Mouse (Mus musculus): ENCODE data around the gene Polr2a. TPM values are rescaled to one million over a fixed set of nuclear protein-coding genes. Genes with fewer than 3 reads are reported as not detected.

Gene Polr2a
- polyA plus RNA-seq, 1 experiment from 2014 or later = 15.3 TPM

- DNase-seq (ENCODE audit: low spot score) (peak; percentile 44), ATAC-seq (0 out of 2 replicates have a peak, but pooled peaks have one; percentile 12)
- Histone ChIP-seq H3K9ac (replicated peaks; ENCODE audit: low read depth) (peak overlapping the region; percentile 99), H3K4me3 (ENCODE audit: low read depth, low read length) (peak overlapping the region; percentile 97), H3K4me1 (ENCODE audit: insufficient read depth, low read depth, low read length) (peaks cover 13% of the 10 kb centered on the region; the same call in 1 of the 2 replicates), H3K4me2 (replicated peaks; ENCODE audit: low read depth, low read length) (peak overlapping the region; percentile 57), H3K27me3 (replicated peaks; ENCODE audit: insufficient read depth, low read length) (no peaks in the 10 kb centered on the region), H3K27ac (ENCODE audit: low read length) (peak overlapping the region; percentile 99), H3K36me3 (ENCODE audit: insufficient read depth, low read length) (no peaks in the 10 kb centered on the region), H3K9me3 (ENCODE audit: low read length) (no peaks in the 10 kb centered on the region)
- WGBS = 42% methylated on average over 13 of the region's 13 CpGs
- TF ChIP-seq CTCF (IDR thresholded peaks at IDR 0.05) (no peak), EP300 (IDR thresholded peaks at IDR 0.05) (no peak; the same call in 1 of the 2 replicates)
Observed at GRCm38 (mm10) chr11:69766872-69767624, 8.6 kb upstream of the Polr2a start.

DNA sequence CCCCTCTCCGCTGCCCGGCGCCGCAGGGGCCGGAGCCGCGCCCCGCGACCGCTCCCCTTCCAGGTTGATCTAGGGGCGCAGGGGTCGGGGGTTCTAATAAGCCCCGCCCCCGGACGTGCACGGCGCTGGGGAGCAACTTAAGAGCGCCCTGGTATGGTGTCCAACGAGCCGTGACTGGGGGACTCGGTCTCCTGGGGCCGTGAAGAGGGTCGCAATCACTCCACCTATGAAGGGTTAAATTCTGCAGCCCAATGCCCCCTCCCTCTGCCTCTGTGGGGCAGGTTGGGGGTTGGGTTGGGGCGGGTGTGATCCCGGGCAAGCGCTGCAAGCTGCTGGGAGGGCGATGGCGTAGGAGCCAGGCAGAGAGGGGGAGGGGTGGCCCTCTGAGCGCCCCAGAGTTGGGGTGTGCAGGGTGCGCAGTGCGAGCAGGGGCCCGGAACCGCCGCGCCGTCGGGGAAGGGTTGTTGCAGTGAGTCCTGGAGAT, 7.7 kb upstream of the Polr2a start:
- H3K4me2 ChIP-seq (replicated peaks; ENCODE audit: low read depth, low read length) = peak overlapping the region; percentile 57
- WGBS = 1% methylated on average over 21 of the region's 37 CpGs
- peaks cover 13% of the 10 kb centered on the region; the same call in 1 of the 2 replicates for H3K4me1 ChIP-seq (ENCODE audit: insufficient read depth, low read depth, low read length)
- TF ChIP-seq CTCF (IDR thresholded peaks at IDR 0.05) (peak; percentile 20; the same call in 1 of the 2 replicates), EP300 (IDR thresholded peaks at IDR 0.05) (no peak)
- no peaks in the 10 kb centered on the region for H3K9me3 ChIP-seq (ENCODE audit: low read length)
- ATAC-seq (peak; percentile 87), DNase-seq (ENCODE audit: low spot score) (peak; percentile 87)
- no peaks in the 10 kb centered on the region for H3K27me3 ChIP-seq (replicated peaks; ENCODE audit: insufficient read depth, low read length)
- H3K36me3 ChIP-seq (ENCODE audit: insufficient read depth, low read length) = no peaks in the 10 kb centered on the region
- peak overlapping the region; percentile 99 for H3K9ac ChIP-seq (replicated peaks; ENCODE audit: low read depth)
- peak overlapping the region; percentile 97 for H3K4me3 ChIP-seq (ENCODE audit: low read depth, low read length)
- H3K27ac ChIP-seq (ENCODE audit: low read length) = peak overlapping the region; percentile 99

GRCm38 (mm10) chr11:69765221-69766125, 7.0 kb upstream of the Polr2a start, which contains the start of gene Zbtb4:
Gene Zbtb4, plus strand, starts transcription at chr11:69765912.
- Histone ChIP-seq H3K27me3 (replicated peaks; ENCODE audit: insufficient read depth, low read length) (no peaks in the 10 kb centered on the region), H3K4me1 (ENCODE audit: insufficient read depth, low read depth, low read length) (peaks cover 13% of the 10 kb centered on the region; the same call in 1 of the 2 replicates), H3K27ac (ENCODE audit: low read length) (peak within 1 kb of the TSS; percentile 99), H3K9ac (replicated peaks; ENCODE audit: low read depth) (peak within 1 kb of the TSS; percentile 99), H3K36me3 (ENCODE audit: insufficient read depth, low read length) (no peaks in the 10 kb centered on the region), H3K9me3 (ENCODE audit: low read length) (no peaks in the 10 kb centered on the region), H3K4me2 (replicated peaks; ENCODE audit: low read depth, low read length) (peak within 1 kb of the TSS; percentile 57), H3K4me3 (ENCODE audit: low read depth, low read length) (peak within 1 kb of the TSS; percentile 97)
- DNase-seq (ENCODE audit: low spot score) (peak; percentile 56), ATAC-seq (peak; percentile 75)
- WGBS = 26% methylated on average over 23 of the region's 55 CpGs
- TF ChIP-seq CTCF (IDR thresholded peaks at IDR 0.05) = no peak
- TF ChIP-seq EP300 (IDR thresholded peaks at IDR 0.05) = no peak

GRCm38 (mm10) chr11:69763551-69763950, 5.1 kb upstream of the Polr2a start:
- Histone ChIP-seq H3K36me3 (ENCODE audit: insufficient read depth, low read length) (no peaks in the 10 kb centered on the region), H3K9me3 (ENCODE audit: low read length) (no peaks in the 10 kb centered on the region), H3K4me2 (replicated peaks; ENCODE audit: low read depth, low read length) (no peak overlapping the region), H3K4me1 (ENCODE audit: insufficient read depth, low read depth, low read length) (peaks cover 16% of the 10 kb centered on the region; the same call in 1 of the 2 replicates), H3K27me3 (replicated peaks; ENCODE audit: insufficient read depth, low read length) (no peaks in the 10 kb centered on the region), H3K4me3 (ENCODE audit: low read depth, low read length) (no peak overlapping the region), H3K9ac (replicated peaks; ENCODE audit: low read depth) (no peak overlapping the region), H3K27ac (ENCODE audit: low read length) (no peak overlapping the region)
- TF ChIP-seq CTCF (IDR thresholded peaks at IDR 0.05) = peak; percentile 55
- TF ChIP-seq EP300 (IDR thresholded peaks at IDR 0.05) = no peak
- DNase-seq (ENCODE audit: low spot score) (no peak), ATAC-seq (no peak)
- WGBS = 73% methylated on average over 7 of the region's 7 CpGs

GRCm38 (mm10) chr11:69761868-69762267, 3.4 kb upstream of the Polr2a start, which contains the start of gene Slc35g3:
Gene Slc35g3, minus strand, starts transcription at chr11:69761968.
- no peak for TF ChIP-seq EP300 (IDR thresholded peaks at IDR 0.05)
- TF ChIP-seq CTCF (IDR thresholded peaks at IDR 0.05) = no peak
- Histone ChIP-seq H3K9ac (replicated peaks; ENCODE audit: low read depth) (no peak within 1 kb of the TSS), H3K27me3 (replicated peaks; ENCODE audit: insufficient read depth, low read length) (no peaks in the 10 kb centered on the region), H3K4me2 (replicated peaks; ENCODE audit: low read depth, low read length) (no peak within 1 kb of the TSS), H3K4me1 (ENCODE audit: insufficient read depth, low read depth, low read length) (peaks cover 5% of the 10 kb centered on the region; the same call in 1 of the 2 replicates), H3K9me3 (ENCODE audit: low read length) (no peaks in the 10 kb centered on the region), H3K27ac (ENCODE audit: low read length) (no peak within 1 kb of the TSS), H3K36me3 (ENCODE audit: insufficient read depth, low read length) (no peaks in the 10 kb centered on the region), H3K4me3 (ENCODE audit: low read depth, low read length) (no peak within 1 kb of the TSS)
- no peak for DNase-seq (ENCODE audit: low spot score)
- no peak for ATAC-seq
- 79% methylated on average over 1 of the region's 1 CpGs for WGBS

DNA sequence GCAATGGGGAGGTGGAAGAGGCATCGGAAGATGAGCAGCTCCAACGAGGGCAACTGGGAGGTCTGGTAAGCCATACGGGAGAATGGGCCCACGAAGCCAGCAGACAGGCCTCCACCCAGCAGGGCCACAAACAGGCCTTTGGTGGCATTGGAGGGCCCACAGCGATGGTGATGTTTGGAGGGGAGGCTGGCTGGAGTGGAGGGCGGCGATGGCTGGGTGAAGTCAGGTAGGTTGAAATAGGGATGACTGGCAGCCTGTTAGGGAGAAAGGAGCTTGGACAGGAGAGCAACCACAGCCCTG, 2.4 kb upstream of the Polr2a start:
- DNase-seq (ENCODE audit: low spot score) (no peak), ATAC-seq (no peak)
- TF ChIP-seq EP300 (IDR thresholded peaks at IDR 0.05) (no peak), CTCF (IDR thresholded peaks at IDR 0.05) (no peak)
- Histone ChIP-seq H3K4me2 (replicated peaks; ENCODE audit: low read depth, low read length) (no peak overlapping the region), H3K4me1 (ENCODE audit: insufficient read depth, low read depth, low read length) (peaks cover 11% of the 10 kb centered on the region), H3K9ac (replicated peaks; ENCODE audit: low read depth) (no peak overlapping the region), H3K4me3 (ENCODE audit: low read depth, low read length) (no peak overlapping the region), H3K27me3 (replicated peaks; ENCODE audit: insufficient read depth, low read length) (no peaks in the 10 kb centered on the region), H3K9me3 (ENCODE audit: low read length) (no peaks in the 10 kb centered on the region), H3K27ac (ENCODE audit: low read length) (no peak overlapping the region), H3K36me3 (ENCODE audit: insufficient read depth, low read length) (no peaks in the 10 kb centered on the region)
- 95% methylated on average over 7 of the region's 7 CpGs for WGBS

Data from lung, postnatal 0 days (tissue).